Mouse (Mus musculus) forebrain, embryonic 10.5 days (tissue): Measurements from ENCODE around the gene Hlf. TPM values are rescaled to one million over a fixed set of nuclear protein-coding genes. Genes with fewer than 3 reads are reported as not detected.
A peak's percentile ranks its signal among the peaks of the same experiment; 100 is the strongest.

Experiments
- DNase-seq: peaks from one replicate; pipeline ENCODE4 v3.0.0-alpha.2; 2017; ENCODE audit warnings: low spot score; ENCODE audit errors: extremely low spot score
- H3K27ac ChIP-seq: fragments of 300-500 bp; sonication (generic); 2 replicates; pipeline ENCODE4 v1.5.1; 2016; ENCODE audit warnings: mild to moderate bottlenecking
- H3K27me3 ChIP-seq: fragments of 300-500 bp; sonication (generic); 2 replicates; pipeline ENCODE4 v1.6.1; 2016; ENCODE audit warnings: mild to moderate bottlenecking; ENCODE audit not compliant: poor library complexity, severe bottlenecking
- H3K36me3 ChIP-seq: fragments of 300-500 bp; sonication (generic); replicated peaks from 2 replicates; pipeline ENCODE4 v1.6.1; 2016; ENCODE audit warnings: mild to moderate bottlenecking, moderate library complexity
- H3K4me1 ChIP-seq: fragments of 300-500 bp; sonication (generic); 2 replicates; pipeline ENCODE4 v1.6.1; 2016
- H3K4me3 ChIP-seq: fragments of 300-500 bp; sonication (generic); 2 replicates; pipeline ENCODE4 v1.5.1; 2016; ENCODE audit warnings: mild to moderate bottlenecking, moderate library complexity
- H3K9me3 ChIP-seq: fragments of 300-500 bp; sonication (generic); 2 replicates; pipeline ENCODE4 v1.6.1; 2016; ENCODE audit warnings: mild to moderate bottlenecking, moderate library complexity
- WGBS: fragments of 180-500 bp; shearing (Covaris S2); methylation state at CpG from one replicate; pipeline ENCODE4 v1.1.7; 2016; 5-methylcytosine and 5-hydroxymethylcytosine counted together
- polyA plus RNA-seq: library from polyadenylated mRNA; unstranded; fragments of >200 nt; fragmentation: Nextera tagmentation; extraction: Ambion mirVana; gene quantifications from 2 replicates; pipeline ENCODE4 v1.2.1, GENCODE M21; 2016

Hlf gene
- polyA plus RNA-seq, 1 experiment from 2014 or later: 1.3 TPM

- DNase-seq: peak; percentile 55
- WGBS: under 1% methylated on average over 36 of the region's 36 CpGs
- Histone ChIP-seq H3K9me3 (no peaks in the 10 kb centered on the region), H3K27ac (no peak overlapping the region), H3K4me1 (peaks cover 52% of the 10 kb centered on the region), H3K36me3 (no peaks in the 10 kb centered on the region), H3K4me3 (peak overlapping the region; percentile 58), H3K27me3 (peaks cover 91% of the 10 kb centered on the region)
These were observed 1.4 kb downstream of the Hlf start for GRCm38 (mm10) chr11:90389174-90389901.

- Histone ChIP-seq H3K4me1 (peaks cover 54% of the 10 kb centered on the region), H3K4me3 (no peak overlapping the region; the same call in 1 of the 2 replicates), H3K9me3 (no peaks in the 10 kb centered on the region), H3K36me3 (no peaks in the 10 kb centered on the region), H3K27me3 (peaks cover 94% of the 10 kb centered on the region), H3K27ac (no peak overlapping the region)
- DNase-seq: no peak
- 39% methylated on average over 32 of the region's 32 CpGs for WGBS
These were observed 2.9 kb downstream of the Hlf start for GRCm38 (mm10) chr11:90387501-90388440.

GRCm38 (mm10) chr11:90382005-90382611 lies 8.6 kb downstream of the Hlf start:
- Histone ChIP-seq H3K4me3 (no peak overlapping the region), H3K4me1 (peaks cover 19% of the 10 kb centered on the region), H3K27ac (peak overlapping the region; percentile 56), H3K36me3 (no peaks in the 10 kb centered on the region), H3K9me3 (no peaks in the 10 kb centered on the region), H3K27me3 (peaks cover 70% of the 10 kb centered on the region)
- WGBS: 30% methylated on average over 6 of the region's 6 CpGs
- no peak for DNase-seq

- Histone ChIP-seq H3K36me3 (no peaks in the 10 kb centered on the region), H3K9me3 (no peaks in the 10 kb centered on the region), H3K27ac (no peak overlapping the region), H3K27me3 (peaks cover 60% of the 10 kb centered on the region), H3K4me1 (peaks cover 19% of the 10 kb centered on the region), H3K4me3 (no peak overlapping the region)
- no peak for DNase-seq
- WGBS: 55% methylated on average over 5 of the region's 5 CpGs
These were observed 9.6 kb downstream of the Hlf start for GRCm38 (mm10) chr11:90381113-90381512.

GRCm38 (mm10) chr11:90380131-90380685 lies 10.5 kb downstream of the Hlf start:
- 0 out of 2 replicates have a peak overlapping the region, but pooled peaks have one; percentile 21 for H3K27ac ChIP-seq
- H3K4me3 ChIP-seq: no peak overlapping the region
- H3K27me3 ChIP-seq: peaks cover 51% of the 10 kb centered on the region
- no peaks in the 10 kb centered on the region for H3K36me3 ChIP-seq
- no peaks in the 10 kb centered on the region for H3K9me3 ChIP-seq
- WGBS: 86% methylated on average over 10 of the region's 10 CpGs
- no peak for DNase-seq
- peaks cover 19% of the 10 kb centered on the region for H3K4me1 ChIP-seq

- no peak overlapping the region for H3K4me3 ChIP-seq
- H3K4me1 ChIP-seq: peaks cover 14% of the 10 kb centered on the region
- H3K36me3 ChIP-seq: no peaks in the 10 kb centered on the region
- DNase-seq: no peak
- no peaks in the 10 kb centered on the region for H3K9me3 ChIP-seq
- 99% methylated on average over 5 of the region's 5 CpGs for WGBS
- peaks cover 36% of the 10 kb centered on the region for H3K27me3 ChIP-seq
- no peak overlapping the region for H3K27ac ChIP-seq
These were observed 12.7 kb downstream of the Hlf start for GRCm38 (mm10) chr11:90378008-90378407.

- Histone ChIP-seq H3K27me3 (peaks cover 37% of the 10 kb centered on the region), H3K9me3 (no peaks in the 10 kb centered on the region), H3K27ac (no peak overlapping the region), H3K4me1 (peaks cover 12% of the 10 kb centered on the region), H3K36me3 (no peaks in the 10 kb centered on the region), H3K4me3 (no peak overlapping the region)
- 93% methylated on average over 9 of the region's 9 CpGs for WGBS
- no peak for DNase-seq
These were observed 14.3 kb downstream of the Hlf start for GRCm38 (mm10) chr11:90376436-90376835.

GRCm38 (mm10) chr11:90371470-90372100 lies 19.1 kb downstream of the Hlf start:
- Histone ChIP-seq H3K9me3 (no peaks in the 10 kb centered on the region), H3K4me1 (peaks cover 40% of the 10 kb centered on the region), H3K36me3 (no peaks in the 10 kb centered on the region), H3K27ac (peak overlapping the region; percentile 74; the same call in 1 of the 2 replicates), H3K4me3 (no peak overlapping the region), H3K27me3 (peaks cover 68% of the 10 kb centered on the region)
- no peak for DNase-seq
- 45% methylated on average over 8 of the region's 8 CpGs for WGBS

GRCm38 (mm10) chr11:90370789-90371291 lies 19.9 kb downstream of the Hlf start:
- Histone ChIP-seq H3K4me3 (peak overlapping the region; percentile 29; the same call in 1 of the 2 replicates), H3K9me3 (no peaks in the 10 kb centered on the region), H3K27me3 (peaks cover 74% of the 10 kb centered on the region), H3K4me1 (peaks cover 45% of the 10 kb centered on the region), H3K27ac (peak overlapping the region; percentile 74), H3K36me3 (no peaks in the 10 kb centered on the region)
- 4% methylated on average over 11 of the region's 11 CpGs for WGBS
- peak; percentile 36 for DNase-seq

- no peaks in the 10 kb centered on the region for H3K36me3 ChIP-seq
- H3K9me3 ChIP-seq: no peaks in the 10 kb centered on the region
- peak overlapping the region; percentile 29; the same call in 1 of the 2 replicates for H3K4me3 ChIP-seq
- peaks cover 49% of the 10 kb centered on the region for H3K4me1 ChIP-seq
- WGBS: 23% methylated on average over 11 of the region's 11 CpGs
- peak overlapping the region; percentile 74 for H3K27ac ChIP-seq
- H3K27me3 ChIP-seq: peaks cover 77% of the 10 kb centered on the region
- DNase-seq: no peak
These were observed 20.3 kb downstream of the Hlf start for GRCm38 (mm10) chr11:90370367-90370766.

GRCm38 (mm10) chr11:90369605-90370004 lies 21.1 kb downstream of the Hlf start:
- no peak for DNase-seq
- H3K4me3 ChIP-seq: no peak overlapping the region
- 48% methylated on average over 8 of the region's 8 CpGs for WGBS
- H3K27ac ChIP-seq: peak overlapping the region; percentile 74
- H3K4me1 ChIP-seq: peaks cover 49% of the 10 kb centered on the region
- H3K27me3 ChIP-seq: peaks cover 77% of the 10 kb centered on the region
- H3K36me3 ChIP-seq: no peaks in the 10 kb centered on the region
- no peaks in the 10 kb centered on the region for H3K9me3 ChIP-seq

- H3K4me1 ChIP-seq: peaks cover 49% of the 10 kb centered on the region
- no peak for DNase-seq
- WGBS: 46% methylated on average over 7 of the region's 7 CpGs
- no peaks in the 10 kb centered on the region for H3K9me3 ChIP-seq
- no peaks in the 10 kb centered on the region for H3K36me3 ChIP-seq
- peaks cover 77% of the 10 kb centered on the region for H3K27me3 ChIP-seq
- peak overlapping the region; percentile 74 for H3K27ac ChIP-seq
- H3K4me3 ChIP-seq: no peak overlapping the region
These were observed 21.6 kb downstream of the Hlf start for GRCm38 (mm10) chr11:90369115-90369514.
